Mouse (Mus musculus) forebrain, embryonic 11.5 days (tissue): ENCODE results near the gene 4930523C07Rik. TPM values are rescaled to one million over a fixed set of nuclear protein-coding genes. Genes with fewer than 3 reads are reported as not detected.

Experiments used
- ATAC-seq: fragments of 200-750 bp; cut with Nextera tagmentation; replicated peaks from 2 replicates; pipeline ENCODE4 v1.8.0; 2017; ENCODE audit warnings: moderate TSS enrichment; ENCODE audit not compliant: low FRiP score
- DNase-seq: peaks from one replicate; pipeline ENCODE4 v3.0.0-alpha.2; 2017; ENCODE audit warnings: low spot score
- H3K27ac ChIP-seq: fragments of 300-500 bp; sonication (generic); 2 replicates; pipeline ENCODE4 v1.5.1; 2014; ENCODE audit warnings: low read depth, low read length
- H3K27me3 ChIP-seq: fragments of 300-500 bp; sonication (generic); 2 replicates; pipeline ENCODE4 v1.6.1; 2014; ENCODE audit warnings: mild to moderate bottlenecking, low read length, mixed read lengths; ENCODE audit not compliant: control insufficient read depth, insufficient read depth
- H3K36me3 ChIP-seq: fragments of 300-500 bp; sonication (generic); 2 replicates; pipeline ENCODE4 v1.6.1; 2014; ENCODE audit warnings: mild to moderate bottlenecking, low read length, moderate library complexity, mixed read lengths; ENCODE audit not compliant: control insufficient read depth, insufficient read depth
- H3K4me1 ChIP-seq: fragments of 300-500 bp; sonication (generic); replicated peaks from 2 replicates; pipeline ENCODE4 v1.6.1; 2014; ENCODE audit warnings: low read length, mixed read lengths; ENCODE audit not compliant: control insufficient read depth, insufficient read depth
- H3K4me2 ChIP-seq: fragments of 300-500 bp; sonication (generic); 2 replicates; pipeline ENCODE4 v1.6.1; 2014; ENCODE audit warnings: low read depth, mild to moderate bottlenecking, low read length, moderate library complexity, mixed read lengths; ENCODE audit not compliant: severe bottlenecking
- H3K4me3 ChIP-seq: fragments of 300-500 bp; sonication (generic); 2 replicates; pipeline ENCODE4 v1.5.1; 2014; ENCODE audit warnings: low read depth, low read length
- H3K9ac ChIP-seq: fragments of 300-500 bp; sonication (generic); 2 replicates; pipeline ENCODE4 v1.6.1; 2014; ENCODE audit warnings: low read length
- H3K9me3 ChIP-seq: fragments of 300-500 bp; sonication (generic); 2 replicates; pipeline ENCODE4 v1.6.1; 2016; ENCODE audit warnings: low read length, mixed read lengths; ENCODE audit not compliant: control insufficient read depth
- WGBS: fragments of 180-500 bp; shearing (Covaris S2); extraction: QIAGEN DNeasy Blood & Tissue Kit; methylation state at CpG from one replicate; pipeline ENCODE4 v1.1.7; 2014; 5-methylcytosine and 5-hydroxymethylcytosine counted together
- polyA plus RNA-seq: library from polyadenylated mRNA; unstranded; fragments of >200 nt; fragmentation: Nextera tagmentation; extraction: Ambion mirVana; gene quantifications from 2 replicates; pipeline ENCODE4 v1.2.1, GENCODE M21; 2014

4930523C07Rik gene
- polyA plus RNA-seq, 1 experiment from 2014 or later = 1.6 TPM

DNA sequence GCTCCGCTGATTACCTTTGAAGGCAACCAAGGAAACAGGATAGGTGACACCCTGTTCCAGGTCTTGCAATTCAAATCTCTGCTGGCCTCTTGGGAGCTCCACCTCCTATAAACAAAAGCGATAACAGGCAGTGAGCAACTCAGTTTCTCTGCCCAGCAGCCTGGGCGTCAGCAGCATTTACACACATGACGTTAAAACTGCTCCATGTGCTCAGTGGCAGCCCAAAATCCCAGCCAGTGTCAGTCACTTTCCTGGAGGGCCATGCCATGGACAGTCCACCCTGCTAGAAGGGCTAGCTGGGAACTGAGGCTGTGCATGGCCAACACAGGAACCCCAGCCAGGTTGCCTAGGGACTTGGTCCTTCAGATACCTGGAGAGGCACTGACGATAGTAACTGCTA is 61.2 kb downstream of the 4930523C07Rik start:
- ATAC-seq (no peak), DNase-seq (no peak)
- Histone ChIP-seq H3K36me3 (no peaks in the 10 kb centered on the region), H3K9ac (no peak overlapping the region), H3K4me2 (no peak overlapping the region), H3K4me1 (no peaks in the 10 kb centered on the region), H3K27ac (no peak overlapping the region), H3K4me3 (no peak overlapping the region), H3K27me3 (no peaks in the 10 kb centered on the region), H3K9me3 (no peaks in the 10 kb centered on the region)
- 92% methylated on average over 5 of the region's 5 CpGs for WGBS

DNA sequence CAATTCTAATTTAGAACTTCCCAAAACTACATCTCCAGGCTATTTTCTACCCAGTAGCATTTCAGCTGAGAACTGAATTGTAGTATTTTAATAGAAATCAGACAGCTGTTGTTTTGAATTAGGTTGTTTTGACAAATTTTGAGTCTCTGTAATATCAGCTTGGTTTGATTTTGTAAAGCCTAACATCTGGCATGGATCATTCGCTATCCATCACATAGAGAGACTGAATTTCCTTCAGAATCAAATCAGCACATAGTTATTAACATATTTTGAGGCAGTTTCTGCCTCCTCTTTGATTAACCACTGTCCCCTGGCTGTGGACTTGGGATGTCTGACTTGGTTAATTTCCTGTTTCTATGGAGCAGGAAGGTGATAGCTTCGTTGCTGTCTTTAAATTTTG is 64.4 kb downstream of the 4930523C07Rik start:
- H3K9me3 ChIP-seq = no peaks in the 10 kb centered on the region
- no peak overlapping the region for H3K27ac ChIP-seq
- DNase-seq (no peak), ATAC-seq (no peak)
- H3K9ac ChIP-seq = no peak overlapping the region
- no peak overlapping the region for H3K4me3 ChIP-seq
- 82% methylated on average over 2 of the region's 2 CpGs for WGBS
- H3K36me3 ChIP-seq = no peaks in the 10 kb centered on the region
- H3K4me1 ChIP-seq = no peaks in the 10 kb centered on the region
- H3K27me3 ChIP-seq = no peaks in the 10 kb centered on the region
- H3K4me2 ChIP-seq = no peak overlapping the region

DNA sequence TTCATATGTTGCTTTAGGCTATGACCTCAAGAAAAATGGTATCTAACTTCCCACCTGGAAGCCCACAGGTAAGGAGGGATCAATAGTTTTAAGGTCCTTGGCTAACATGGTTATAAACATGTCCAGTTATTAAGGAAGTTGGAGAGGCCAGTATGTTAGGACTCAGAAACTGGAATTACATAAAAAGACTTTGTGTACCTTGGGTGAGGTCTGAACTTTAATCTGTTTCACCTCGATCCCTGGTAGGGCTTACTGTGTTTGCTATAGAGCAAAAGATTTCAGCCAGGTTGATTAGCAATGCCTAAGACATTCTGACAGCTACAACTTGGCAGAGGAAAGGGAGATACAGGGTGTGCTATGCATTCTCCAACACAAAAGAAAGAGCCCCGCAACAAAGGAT is 79.8 kb downstream of the 4930523C07Rik start:
- no peak for DNase-seq
- no peaks in the 10 kb centered on the region for H3K36me3 ChIP-seq
- H3K27ac ChIP-seq = no peak overlapping the region
- H3K9me3 ChIP-seq = no peaks in the 10 kb centered on the region
- 80% methylated on average over 2 of the region's 2 CpGs for WGBS
- H3K4me3 ChIP-seq = no peak overlapping the region
- H3K4me2 ChIP-seq = no peak overlapping the region
- H3K9ac ChIP-seq = no peak overlapping the region
- ATAC-seq = no peak
- no peaks in the 10 kb centered on the region for H3K27me3 ChIP-seq
- no peaks in the 10 kb centered on the region for H3K4me1 ChIP-seq

Other genes with a start within 250 kb of the 4930523C07Rik start
- not detected in 2 replicates for gene Tnn, start 109.2 kb downstream of the 4930523C07Rik start, polyA plus RNA-seq
- 225 and 235 TPM in 2 replicates for gene Mrps14, start 150.8 kb downstream of the 4930523C07Rik start, polyA plus RNA-seq
- gene Cacybp, start 168.5 kb downstream of the 4930523C07Rik start, polyA plus RNA-seq = 316 and 341 TPM in 2 replicates